Mouse (Mus musculus) brain, embryonic 14.5 days (tissue): ENCODE data around the gene Asb18.

Experiments
- CTCF ChIP-seq: fragments of 200-500 bp; IDR thresholded peaks from 2 replicates; pipeline ENCODE4 v1.5.1; 2012; ENCODE audit warnings: inconsistent platforms, mild to moderate bottlenecking, moderate library complexity, borderline replicate concordance; ENCODE audit not compliant: insufficient read depth, insufficient read length; ENCODE audit errors: extremely low read depth
- POLR2A ChIP-seq: fragments of 200-500 bp; IDR thresholded peaks from 2 replicates; pipeline ENCODE4 v1.6.1; 2012; ENCODE audit warnings: mild to moderate bottlenecking, inconsistent platforms, borderline replicate concordance; ENCODE audit not compliant: poor library complexity, insufficient read depth, insufficient read length, severe bottlenecking; ENCODE audit errors: extremely low read depth

- no peak for TF ChIP-seq POLR2A
- TF ChIP-seq CTCF: no peak
These were observed 37.2 kb downstream of the Asb18 start for GRCm38 (mm10) chr1:89977261-89977660.
